Mouse (Mus musculus) right cerebral cortex, postnatal 4 days (tissue): ENCODE measurements at regions not wholly inside any gene's neighbourhood (a gene's known extent, or its start where the extent isn't known, plus 50 kb on each side); places are given as distances from the start of the nearest gene placed in this dataset.
"Not testable (repeated sequence)": the region's sequence is repeated elsewhere in the genome, so short reads cannot be mapped to it uniquely, and the experiment has no call there.

ENCODE experiments used
- DNase-seq: peaks from one replicate; pipeline ENCODE4 v3.0.0-alpha.2; 2022

- no peak for DNase-seq
These were observed 436.9 kb upstream of the Ghitm start for GRCm38 (mm10) chr14:37571971-37572370.

GRCm38 (mm10) chr14:37558258-37558657, 423.2 kb upstream of the Ghitm start:
- no peak for DNase-seq

GRCm38 (mm10) chr14:37523616-37524015, 388.5 kb upstream of the Ghitm start:
- no peak for DNase-seq

- not testable (repeated sequence) for DNase-seq
These were observed 385.6 kb upstream of the Ghitm start for GRCm38 (mm10) chr14:37520631-37521030.

GRCm38 (mm10) chr14:37505314-37505713, 370.2 kb upstream of the Ghitm start:
- DNase-seq = no peak

GRCm38 (mm10) chr14:37490711-37491110, 355.6 kb upstream of the Ghitm start:
- no peak for DNase-seq

- no peak for DNase-seq
These were observed 350.2 kb upstream of the Ghitm start for GRCm38 (mm10) chr14:37485292-37485691.

GRCm38 (mm10) chr14:37477599-37477998, 342.5 kb upstream of the Ghitm start:
- no peak for DNase-seq

GRCm38 (mm10) chr14:37468711-37469110, 333.6 kb upstream of the Ghitm start:
- DNase-seq = no peak

GRCm38 (mm10) chr14:37440874-37441273, 305.8 kb upstream of the Ghitm start:
- no peak for DNase-seq

- DNase-seq = no peak
These were observed 295.6 kb upstream of the Ghitm start for GRCm38 (mm10) chr14:37430656-37431055.

- DNase-seq = no peak
These were observed 290.4 kb upstream of the Ghitm start for GRCm38 (mm10) chr14:37425506-37425905.

- DNase-seq = no peak
These were observed 286.5 kb upstream of the Ghitm start for GRCm38 (mm10) chr14:37421566-37421965.

- DNase-seq = not testable (repeated sequence)
These were observed 277.5 kb upstream of the Ghitm start for GRCm38 (mm10) chr14:37412583-37412982.

GRCm38 (mm10) chr14:37371972-37372371, 236.9 kb upstream of the Ghitm start:
- DNase-seq = no peak

- no peak for DNase-seq
These were observed 226.8 kb upstream of the Ghitm start for GRCm38 (mm10) chr14:37361896-37362295.

GRCm38 (mm10) chr14:37355968-37356704, 221.1 kb upstream of the Ghitm start:
- peak; percentile 82 for DNase-seq

GRCm38 (mm10) chr14:37323392-37323791, 188.3 kb upstream of the Ghitm start:
- DNase-seq = no peak

- no peak for DNase-seq
These were observed 180.3 kb upstream of the Ghitm start for GRCm38 (mm10) chr14:37315239-37315895.

- no peak for DNase-seq
These were observed 178.8 kb upstream of the Ghitm start for GRCm38 (mm10) chr14:37313906-37314305.

GRCm38 (mm10) chr14:37312887-37313286, 177.8 kb upstream of the Ghitm start:
- no peak for DNase-seq

GRCm38 (mm10) chr14:37306622-37307274, 171.7 kb upstream of the Ghitm start:
- DNase-seq = no peak

- no peak for DNase-seq
These were observed 163.6 kb upstream of the Ghitm start for GRCm38 (mm10) chr14:37298631-37299030.

- no peak for DNase-seq
These were observed 161.5 kb upstream of the Ghitm start for GRCm38 (mm10) chr14:37296531-37296930.
